Mouse (Mus musculus) limb, embryonic 15.5 days (tissue): ENCODE measurements at regions not wholly inside any gene's neighbourhood (a gene's known extent, or its start where the extent isn't known, plus 50 kb on each side); places are given as distances from the start of the nearest gene placed in this dataset.

ENCODE experiments used
- ATAC-seq: fragments of 200-750 bp; cut with Nextera tagmentation; 2 replicates; pipeline ENCODE4 v1.8.0; 2017; ENCODE audit warnings: low read depth, moderate TSS enrichment; ENCODE audit not compliant: insufficient number of reproducible peaks, low FRiP score, low TSS enrichment
- H3K27ac ChIP-seq: fragments of 300-500 bp; sonication (generic); 2 replicates; pipeline ENCODE4 v1.5.1; 2015; ENCODE audit warnings: moderate library complexity, mild to moderate bottlenecking, inconsistent platforms
- H3K27me3 ChIP-seq: fragments of 300-500 bp; sonication (generic); 2 replicates; pipeline ENCODE4 v1.6.1; 2015; ENCODE audit warnings: inconsistent platforms
- H3K36me3 ChIP-seq: fragments of 300-500 bp; sonication (generic); 2 replicates; pipeline ENCODE4 v1.6.1; 2015; ENCODE audit warnings: inconsistent platforms
- H3K4me1 ChIP-seq: fragments of 300-500 bp; sonication (generic); 2 replicates; pipeline ENCODE4 v1.6.1; 2015; ENCODE audit warnings: inconsistent platforms
- H3K4me2 ChIP-seq: fragments of 300-500 bp; sonication (generic); 2 replicates; pipeline ENCODE4 v1.6.1; 2015; ENCODE audit warnings: mild to moderate bottlenecking, inconsistent platforms
- H3K4me3 ChIP-seq: fragments of 300-500 bp; sonication (generic); 2 replicates; pipeline ENCODE4 v1.5.1; 2015; ENCODE audit warnings: mild to moderate bottlenecking, inconsistent platforms
- H3K9ac ChIP-seq: fragments of 300-500 bp; sonication (generic); 2 replicates; pipeline ENCODE4 v1.6.1; 2015; ENCODE audit warnings: inconsistent platforms
- H3K9me3 ChIP-seq: fragments of 300-500 bp; sonication (generic); 2 replicates; pipeline ENCODE4 v1.6.1; 2016; ENCODE audit warnings: inconsistent platforms
- WGBS: fragments of 180-500 bp; shearing (Covaris S2); methylation state at CpG from one replicate; pipeline ENCODE4 v1.1.7; 2015; 5-methylcytosine and 5-hydroxymethylcytosine counted together

GRCm38 (mm10) chr12:68672011-68672410 lies 487.0 kb downstream of the Rps29 start:
- Histone ChIP-seq H3K9me3 (no peaks in the 10 kb centered on the region), H3K36me3 (no peaks in the 10 kb centered on the region), H3K4me1 (no peaks in the 10 kb centered on the region; the same call in 1 of the 2 replicates), H3K4me3 (no peak overlapping the region), H3K27ac (no peak overlapping the region), H3K27me3 (no peaks in the 10 kb centered on the region), H3K9ac (no peak overlapping the region), H3K4me2 (no peak overlapping the region)
- no peak for ATAC-seq
- WGBS: 63% methylated on average over 3 of the region's 3 CpGs

GRCm38 (mm10) chr12:68645901-68646585 lies 512.9 kb downstream of the Rps29 start:
- Histone ChIP-seq H3K36me3 (no peaks in the 10 kb centered on the region), H3K9ac (no peak overlapping the region), H3K9me3 (no peaks in the 10 kb centered on the region), H3K4me3 (no peak overlapping the region), H3K4me2 (no peak overlapping the region), H3K4me1 (no peaks in the 10 kb centered on the region), H3K27ac (no peak overlapping the region), H3K27me3 (no peaks in the 10 kb centered on the region)
- no peak for ATAC-seq
- 39% methylated on average over 1 of the region's 1 CpGs for WGBS

- Histone ChIP-seq H3K4me3 (no peak overlapping the region), H3K9me3 (no peaks in the 10 kb centered on the region), H3K27me3 (no peaks in the 10 kb centered on the region), H3K36me3 (no peaks in the 10 kb centered on the region), H3K4me1 (no peaks in the 10 kb centered on the region), H3K27ac (no peak overlapping the region), H3K4me2 (no peak overlapping the region), H3K9ac (no peak overlapping the region)
- 59% methylated on average over 4 of the region's 4 CpGs for WGBS
- no peak for ATAC-seq
These were observed 515.3 kb downstream of the Rps29 start for GRCm38 (mm10) chr12:68643671-68644070.

- H3K36me3 ChIP-seq: no peaks in the 10 kb centered on the region
- H3K27me3 ChIP-seq: no peaks in the 10 kb centered on the region
- H3K27ac ChIP-seq: no peak overlapping the region
- H3K9me3 ChIP-seq: no peaks in the 10 kb centered on the region
- no peak for ATAC-seq
- H3K4me1 ChIP-seq: no peaks in the 10 kb centered on the region
- no peak overlapping the region for H3K4me3 ChIP-seq
- 92% methylated on average over 3 of the region's 3 CpGs for WGBS
- H3K4me2 ChIP-seq: no peak overlapping the region
- H3K9ac ChIP-seq: no peak overlapping the region
These were observed 526.5 kb downstream of the Rps29 start for GRCm38 (mm10) chr12:68632441-68632840.

- no peaks in the 10 kb centered on the region for H3K9me3 ChIP-seq
- WGBS: 41% methylated on average over 2 of the region's 2 CpGs
- H3K9ac ChIP-seq: no peak overlapping the region
- H3K36me3 ChIP-seq: no peaks in the 10 kb centered on the region
- ATAC-seq: no peak
- H3K4me2 ChIP-seq: no peak overlapping the region
- no peaks in the 10 kb centered on the region for H3K27me3 ChIP-seq
- no peak overlapping the region for H3K4me3 ChIP-seq
- no peaks in the 10 kb centered on the region for H3K4me1 ChIP-seq
- no peak overlapping the region for H3K27ac ChIP-seq
These were observed 540.6 kb downstream of the Rps29 start for GRCm38 (mm10) chr12:68618337-68618736.

- no peaks in the 10 kb centered on the region for H3K36me3 ChIP-seq
- no peak overlapping the region for H3K4me2 ChIP-seq
- H3K9ac ChIP-seq: no peak overlapping the region
- H3K27me3 ChIP-seq: no peaks in the 10 kb centered on the region
- H3K9me3 ChIP-seq: no peaks in the 10 kb centered on the region
- ATAC-seq: no peak
- 83% methylated on average over 10 of the region's 10 CpGs for WGBS
- H3K4me1 ChIP-seq: no peaks in the 10 kb centered on the region
- H3K4me3 ChIP-seq: no peak overlapping the region
- no peak overlapping the region for H3K27ac ChIP-seq
These were observed 553.5 kb downstream of the Rps29 start for GRCm38 (mm10) chr12:68605417-68606000.

DNA sequence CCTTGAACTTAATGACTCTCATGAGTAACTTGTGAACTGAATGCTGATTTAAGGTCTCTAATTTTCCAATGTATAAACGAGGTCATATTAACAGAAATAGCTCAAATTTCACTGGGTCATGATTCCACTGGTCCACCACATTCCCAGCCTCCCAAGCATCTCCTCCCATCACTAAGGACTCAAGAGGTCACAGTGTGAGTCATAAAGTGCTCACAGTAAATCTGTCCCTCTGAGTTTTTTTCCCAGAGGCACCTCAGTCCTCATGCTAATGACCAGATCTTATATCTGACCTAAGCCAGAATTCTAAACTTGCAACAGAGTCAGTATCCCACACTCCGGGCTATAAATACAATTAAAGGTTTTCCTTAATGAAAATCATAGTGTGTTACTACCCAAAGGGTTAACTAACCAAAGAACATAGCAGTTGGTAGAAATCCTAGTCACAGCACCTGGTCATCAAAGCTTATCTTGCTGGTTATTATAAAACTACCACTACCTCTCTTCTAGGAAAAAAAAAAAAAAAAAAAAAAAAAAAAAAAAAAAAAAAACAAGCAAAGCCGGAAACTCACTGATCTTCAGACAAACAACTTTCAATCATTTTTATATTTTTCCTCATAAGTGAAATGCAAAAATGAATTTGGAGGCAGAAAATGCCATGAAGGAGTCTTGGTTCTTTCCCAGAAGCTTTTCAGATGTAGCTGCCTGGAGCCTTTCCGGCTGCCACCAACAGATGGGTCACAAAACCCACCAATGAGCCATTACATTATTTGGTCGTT lies 554.3 kb downstream of the Rps29 start:
- Histone ChIP-seq H3K4me1 (no peaks in the 10 kb centered on the region), H3K27me3 (no peaks in the 10 kb centered on the region), H3K4me3 (no peak overlapping the region), H3K27ac (no peak overlapping the region), H3K9ac (no peak overlapping the region), H3K4me2 (no peak overlapping the region), H3K9me3 (no peaks in the 10 kb centered on the region), H3K36me3 (no peaks in the 10 kb centered on the region)
- WGBS: 58% methylated on average over 5 of the region's 5 CpGs
- ATAC-seq: no peak

- Histone ChIP-seq H3K9ac (no peak overlapping the region), H3K4me1 (no peaks in the 10 kb centered on the region), H3K4me3 (no peak overlapping the region), H3K4me2 (no peak overlapping the region), H3K27me3 (no peaks in the 10 kb centered on the region), H3K9me3 (no peaks in the 10 kb centered on the region), H3K27ac (no peak overlapping the region), H3K36me3 (no peaks in the 10 kb centered on the region)
- whole genome bisulfite sequencing: 79% methylated on average over 4 of the region's 4 CpGs
- no peak for ATAC-seq
These were observed 556.3 kb downstream of the Rps29 start for GRCm38 (mm10) chr12:68602682-68603081.

DNA sequence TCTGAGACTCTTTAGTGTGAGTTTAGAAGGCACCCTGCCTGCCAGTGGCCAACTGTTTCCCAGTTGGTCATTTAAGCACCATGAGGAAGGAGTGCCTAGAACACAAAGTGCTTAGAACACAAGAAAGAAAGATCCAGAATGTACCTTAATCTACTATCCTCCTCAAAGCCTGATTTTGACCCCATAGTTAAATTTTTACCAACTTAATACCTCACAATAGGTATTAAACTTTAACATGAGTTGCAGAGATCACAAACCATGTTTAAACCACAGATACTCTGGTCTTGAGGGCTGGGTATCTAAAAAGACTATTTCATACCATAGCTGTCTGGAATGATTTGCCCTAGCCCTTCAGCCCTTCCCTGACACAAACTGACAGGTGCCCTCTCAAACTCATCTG lies 557.6 kb downstream of the Rps29 start:
- Histone ChIP-seq H3K4me3 (no peak overlapping the region), H3K36me3 (no peaks in the 10 kb centered on the region), H3K4me2 (no peak overlapping the region), H3K9me3 (no peaks in the 10 kb centered on the region), H3K4me1 (no peaks in the 10 kb centered on the region), H3K27me3 (no peaks in the 10 kb centered on the region), H3K27ac (no peak overlapping the region), H3K9ac (no peak overlapping the region)
- ATAC-seq: no peak

- Histone ChIP-seq H3K9ac (no peak overlapping the region), H3K36me3 (no peaks in the 10 kb centered on the region), H3K4me2 (no peak overlapping the region), H3K4me1 (no peaks in the 10 kb centered on the region), H3K9me3 (no peaks in the 10 kb centered on the region), H3K27me3 (no peaks in the 10 kb centered on the region), H3K27ac (no peak overlapping the region), H3K4me3 (no peak overlapping the region)
- 56% methylated on average over 7 of the region's 7 CpGs for WGBS
- no peak for ATAC-seq
These were observed 559.0 kb downstream of the Rps29 start for GRCm38 (mm10) chr12:68599681-68600596.

DNA sequence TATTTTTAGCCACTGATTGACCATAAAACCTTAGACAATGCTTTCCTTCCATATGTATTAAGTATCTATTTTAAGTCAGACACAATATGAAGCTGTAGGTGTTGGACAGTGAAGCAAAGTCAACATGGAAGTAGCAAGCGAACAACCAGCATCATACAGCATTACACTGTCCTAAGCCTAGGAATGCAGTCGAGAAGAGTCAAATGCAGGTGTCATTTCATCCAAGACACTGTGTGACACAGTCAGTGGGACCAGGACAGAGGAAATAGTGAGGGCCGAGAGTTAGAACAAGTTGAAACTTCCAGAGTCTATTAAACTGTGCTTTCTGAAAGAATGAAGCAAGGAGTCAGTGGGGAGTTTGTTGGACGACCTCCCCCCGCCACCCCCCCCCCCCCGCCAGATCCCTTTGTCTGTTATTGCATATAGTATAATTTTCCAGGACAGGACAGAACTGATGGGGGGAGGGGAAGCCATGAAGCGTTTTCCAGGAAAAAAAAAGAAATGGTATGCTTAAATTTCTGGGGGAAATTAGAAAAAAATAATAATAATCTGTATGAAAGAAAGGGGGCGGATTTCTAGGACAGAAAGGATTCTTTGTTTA lies 559.9 kb downstream of the Rps29 start:
- WGBS: 70% methylated on average over 8 of the region's 8 CpGs
- Histone ChIP-seq H3K4me1 (no peaks in the 10 kb centered on the region), H3K27ac (no peak overlapping the region), H3K27me3 (no peaks in the 10 kb centered on the region), H3K4me2 (no peak overlapping the region), H3K9me3 (no peaks in the 10 kb centered on the region), H3K9ac (no peak overlapping the region), H3K4me3 (no peak overlapping the region), H3K36me3 (no peaks in the 10 kb centered on the region)
- ATAC-seq: no peak
